ENCODE assay signal across 27 mouse cellular contexts in genomic region chr16:25485007-25485406, GRCm38 (mm10).
DNase-seq lines count a peak whose midpoint lies in the region; ATAC-seq and TF ChIP-seq lines count a peak whose summit lies in the region.
"Had no signal": no experiment of that assay in that cellular context is flagged by ENCODE, and none has a peak within 500 bp of the region (broad histone marks: within the 10 kb centered on the region; RNA-seq: fewer than 3 reads in every experiment).

No protein-coding gene starts in this region.

- DNase-seq in right cerebral cortex, adult 18-20 months, result peak; percentile 6
- no peak for DNase-seq in right cerebral cortex, postnatal 36 days (ENCODE audit: low spot score in 2 of 2)
- DNase-seq in Patski (ENCODE audit: low read depth, low spot score), result peak; percentile 44
- DNase-seq in induced T-regulatory cell, adult 2 months (ENCODE audit: low read depth), result peak; percentile 77
- no peak for DNase-seq in liver, embryonic 11.5 days (ENCODE audit: low spot score)
- no peak for DNase-seq in layer of hippocampus, adult 8-10 months (ENCODE audit: low spot score in 2 of 2)
- DNase-seq in heart, postnatal 36 days, result no peak
- DNase-seq: adrenal gland, postnatal 10 days; cerebellum, adult 11-12 months; cerebellum, postnatal 36 days; gastrocnemius, postnatal 25 days; heart, postnatal 10 days; kidney, postnatal 36 days; layer of hippocampus, adult 9-11 months; left cerebral cortex, postnatal 4 days; liver; liver, postnatal 0 days; midbrain, embryonic 14.5 days; retina, postnatal 1 day; thymus, postnatal 36 days had no signal

- H3K27ac ChIP-seq in liver, embryonic 11.5 days (ENCODE audit: low read depth, low read length), result no peak overlapping the region
- H3K27ac ChIP-seq: forebrain, embryonic 12.5 days; hindbrain, embryonic 13.5 days; left cerebral cortex, adult 2 months had no signal

- H3K9me3 ChIP-seq in liver, embryonic 11.5 days (ENCODE audit: control insufficient read depth, low read length), result no peaks in the 10 kb centered on the region
- H3K9me3 ChIP-seq: forebrain, embryonic 12.5 days; hindbrain, embryonic 13.5 days had no signal

- H3K4me2 ChIP-seq in liver, embryonic 11.5 days, result no peak overlapping the region
- H3K4me2 ChIP-seq: forebrain, embryonic 12.5 days; heart, embryonic 11.5 days; hindbrain, embryonic 13.5 days had no signal

- H3K27me3 ChIP-seq in Patski, result no peaks in the 10 kb centered on the region
- H3K27me3 ChIP-seq in liver, embryonic 11.5 days (replicated peaks; ENCODE audit: control insufficient read depth, insufficient read depth, low read length), result no peaks in the 10 kb centered on the region
- H3K27me3 ChIP-seq: forebrain, embryonic 12.5 days; hindbrain, embryonic 13.5 days; megakaryocyte, embryonic 14.5 days had no signal

- H3K4me1 ChIP-seq in liver, embryonic 11.5 days (replicated peaks; ENCODE audit: control insufficient read depth, insufficient read depth, low read length), result no peaks in the 10 kb centered on the region
- H3K4me1 ChIP-seq: forebrain, embryonic 12.5 days; megakaryocyte, embryonic 14.5 days had no signal

- peak; percentile 69 for ATAC-seq in Patski
- ATAC-seq in liver, embryonic 11.5 days (replicated peaks; ENCODE audit: low FRiP score), result no peak
- no peak for ATAC-seq in erythroblast, adult 5-6 weeks (replicated peaks; ENCODE audit: low FRiP score, poor library complexity, severe bottlenecking)
- ATAC-seq: intestine, embryonic 16.5 days; liver, postnatal 0 days had no signal

- no peak for TF ChIP-seq CTCF in Patski (IDR thresholded peaks at IDR 0.05)

- no peak overlapping the region for H3K9ac ChIP-seq in liver, embryonic 11.5 days (ENCODE audit: low read depth, low read length)
- H3K9ac ChIP-seq: forebrain, embryonic 12.5 days; hindbrain, embryonic 13.5 days; liver, postnatal 0 days had no signal

- intact Hi-C loops in heart, postnatal 36 days (cut with DNase I), result no loop called here

- 91% methylated on average over 9 of the region's 9 CpGs for WGBS in liver, embryonic 11.5 days

- in situ Hi-C loops in Patski (cut with MboI; ENCODE audit: low pct_unique_long_range_greater_than_20kb), result no loop called here

- CTCF ChIA-PET in Patski (lab: Charles Lee), result interaction anchor here (0.9 to 1.5 kb wide), 2 partner anchors 13 to 44 kb away, joined by 3 to 4 read pairs; no protein-coding TSS in a partner anchor

- POLR2A ChIA-PET in Patski (lab: Charles Lee), result no interaction called here

- H3K4me3 ChIP-seq in liver, embryonic 11.5 days (ENCODE audit: low read depth, low read length), result no peak overlapping the region
- H3K4me3 ChIP-seq: forebrain, embryonic 12.5 days; hindbrain, embryonic 13.5 days; left cerebral cortex, adult 2 months; megakaryocyte, embryonic 14.5 days had no signal

- no peaks in the 10 kb centered on the region for H3K36me3 ChIP-seq in liver, embryonic 11.5 days (ENCODE audit: control insufficient read depth, insufficient read depth, low read length)
- H3K36me3 ChIP-seq: forebrain, embryonic 12.5 days; hindbrain, embryonic 13.5 days had no signal

Comparison
In these comparisons a context has a peak if more than half of its experiments do, and no peak if none do; other contexts are left out.
1. DNase-seq: peak in right cerebral cortex, adult 18-20 months (single experiment), Patski (single experiment) and induced T-regulatory cell, adult 2 months (single experiment); none in right cerebral cortex, postnatal 36 days (0 of 2), liver, embryonic 11.5 days (single experiment), layer of hippocampus, adult 8-10 months (0 of 2) and heart, postnatal 36 days (0 of 2).